Mouse (Mus musculus): ENCODE data around the gene Smbd1. TPM values are rescaled to one million over a fixed set of nuclear protein-coding genes. Genes with fewer than 3 reads are reported as not detected.

The Smbd1 gene
- polyA plus RNA-seq, 1 experiment: not detected

GRCm38 (mm10) chr16:32814539-32814938 lies 4.3 kb upstream of the Smbd1 start:
- H3K4me1 ChIP-seq (ENCODE audit: control insufficient read depth, insufficient read depth, low read length): peaks cover 14% of the 10 kb centered on the region; the same call in 1 of the 2 replicates
- no peak overlapping the region for H3K27ac ChIP-seq (ENCODE audit: insufficient read depth, low read depth, low read length)
- TF ChIP-seq CTCF (conservative IDR thresholded peaks at IDR 0.05; ENCODE audit: insufficient read depth, insufficient read length, low read depth, low read length) (no peak), POLR2A (IDR thresholded peaks at IDR 0.05; ENCODE audit: low read depth, low read length) (no peak)
- peak overlapping the region; percentile 46 for H3K4me3 ChIP-seq (ENCODE audit: insufficient read depth, low read depth, low read length)
- DNase-seq: peak; percentile 40
- no peaks in the 10 kb centered on the region for H3K36me3 ChIP-seq (ENCODE audit: control insufficient read depth, insufficient read depth, low read length)
- 17% methylated on average over 14 of the region's 14 CpGs for WGBS
- no peaks in the 10 kb centered on the region for H3K27me3 ChIP-seq (replicated peaks; ENCODE audit: control insufficient read depth, insufficient read depth, low read length)

GRCm38 (mm10) chr16:32813771-32814170 lies 3.5 kb upstream of the Smbd1 start:
- TF ChIP-seq CTCF (conservative IDR thresholded peaks at IDR 0.05; ENCODE audit: insufficient read depth, insufficient read length, low read depth, low read length) (no peak), POLR2A (IDR thresholded peaks at IDR 0.05; ENCODE audit: low read depth, low read length) (no peak)
- H3K4me3 ChIP-seq (ENCODE audit: insufficient read depth, low read depth, low read length): no peak overlapping the region
- H3K27me3 ChIP-seq (replicated peaks; ENCODE audit: control insufficient read depth, insufficient read depth, low read length): no peaks in the 10 kb centered on the region
- WGBS: 88% methylated on average over 3 of the region's 3 CpGs
- DNase-seq: no peak
- no peaks in the 10 kb centered on the region for H3K36me3 ChIP-seq (ENCODE audit: control insufficient read depth, insufficient read depth, low read length)
- H3K27ac ChIP-seq (ENCODE audit: insufficient read depth, low read depth, low read length): no peak overlapping the region
- peaks cover 14% of the 10 kb centered on the region; the same call in 1 of the 2 replicates for H3K4me1 ChIP-seq (ENCODE audit: control insufficient read depth, insufficient read depth, low read length)

DNA sequence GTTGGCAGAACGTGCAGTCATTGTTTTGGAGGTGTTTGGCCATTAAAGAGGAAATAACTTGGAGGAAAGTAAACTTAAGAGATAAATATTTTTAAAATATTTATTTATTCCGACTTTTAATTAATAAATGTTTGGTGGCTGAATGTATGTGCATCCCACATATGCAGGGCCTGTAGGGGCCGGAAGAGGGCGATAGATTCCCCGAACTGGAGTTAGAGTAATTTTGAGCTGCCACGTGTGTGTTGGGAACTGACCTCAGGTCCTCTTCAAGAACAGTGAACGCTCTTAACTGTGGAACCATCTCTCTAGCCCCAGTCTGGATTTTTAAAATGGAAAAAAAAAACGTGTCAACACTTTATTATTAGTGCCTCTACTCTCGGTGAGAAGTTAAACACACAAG lies 3.1 kb upstream of the Smbd1 start:
- Histone ChIP-seq H3K36me3 (ENCODE audit: control insufficient read depth, insufficient read depth, low read length) (no peaks in the 10 kb centered on the region), H3K4me1 (ENCODE audit: control insufficient read depth, insufficient read depth, low read length) (peaks cover 14% of the 10 kb centered on the region; the same call in 1 of the 2 replicates), H3K27ac (ENCODE audit: insufficient read depth, low read depth, low read length) (no peak overlapping the region), H3K4me3 (ENCODE audit: insufficient read depth, low read depth, low read length) (no peak overlapping the region), H3K27me3 (replicated peaks; ENCODE audit: control insufficient read depth, insufficient read depth, low read length) (no peaks in the 10 kb centered on the region)
- TF ChIP-seq CTCF (conservative IDR thresholded peaks at IDR 0.05; ENCODE audit: insufficient read depth, insufficient read length, low read depth, low read length) (no peak), POLR2A (IDR thresholded peaks at IDR 0.05; ENCODE audit: low read depth, low read length) (no peak)
- no peak for DNase-seq
- 53% methylated on average over 9 of the region's 9 CpGs for WGBS

DNA sequence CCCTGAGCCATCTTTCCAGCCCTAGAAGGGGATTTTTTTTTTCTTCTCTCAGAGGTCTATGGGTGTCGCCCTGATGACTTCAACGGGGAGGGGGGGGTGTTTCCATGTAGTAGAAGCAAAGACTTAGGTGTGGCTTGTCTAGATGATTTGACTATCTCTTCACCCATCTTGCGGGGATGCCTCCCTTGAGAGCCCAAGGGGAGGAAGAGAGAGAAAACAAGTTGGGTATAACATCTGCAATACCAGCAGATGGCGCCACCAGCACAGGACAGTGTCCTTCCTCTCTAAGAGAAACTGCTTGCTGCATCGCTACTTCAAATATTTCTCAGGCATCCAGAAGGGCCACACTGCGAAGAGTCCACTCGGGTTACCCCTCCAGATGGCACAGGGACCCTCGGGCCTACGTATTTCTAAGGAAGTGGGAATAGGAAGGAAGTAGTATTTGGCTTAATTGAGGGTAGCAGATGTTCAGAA lies 2.6 kb upstream of the Smbd1 start:
- WGBS: under 1% methylated on average over 9 of the region's 9 CpGs
- Histone ChIP-seq H3K27me3 (replicated peaks; ENCODE audit: control insufficient read depth, insufficient read depth, low read length) (no peaks in the 10 kb centered on the region), H3K27ac (ENCODE audit: insufficient read depth, low read depth, low read length) (no peak overlapping the region), H3K4me1 (ENCODE audit: control insufficient read depth, insufficient read depth, low read length) (peaks cover 14% of the 10 kb centered on the region; the same call in 1 of the 2 replicates), H3K4me3 (ENCODE audit: insufficient read depth, low read depth, low read length) (no peak overlapping the region), H3K36me3 (ENCODE audit: control insufficient read depth, insufficient read depth, low read length) (no peaks in the 10 kb centered on the region)
- peak; percentile 85 for DNase-seq
- TF ChIP-seq CTCF (conservative IDR thresholded peaks at IDR 0.05; ENCODE audit: insufficient read depth, insufficient read length, low read depth, low read length) (peak; percentile 97), POLR2A (IDR thresholded peaks at IDR 0.05; ENCODE audit: low read depth, low read length) (no peak)

GRCm38 (mm10) chr16:32807408-32808185 lies 2.7 kb downstream of the Smbd1 start:
- H3K4me3 ChIP-seq (ENCODE audit: insufficient read depth, low read depth, low read length): no peak overlapping the region
- no peak overlapping the region for H3K27ac ChIP-seq (ENCODE audit: insufficient read depth, low read depth, low read length)
- peak; percentile 50 for DNase-seq

GRCm38 (mm10) chr16:32805151-32805550 lies 5.1 kb downstream of the Smbd1 start:
- peaks cover 4% of the 10 kb centered on the region; the same call in 1 of the 2 replicates for H3K4me1 ChIP-seq (ENCODE audit: control insufficient read depth, insufficient read depth, low read length)
- no peak for TF ChIP-seq POLR2A (IDR thresholded peaks at IDR 0.05; ENCODE audit: low read depth, low read length)
- TF ChIP-seq CTCF (conservative IDR thresholded peaks at IDR 0.05; ENCODE audit: insufficient read depth, insufficient read length, low read depth, low read length): no peak
- H3K27me3 ChIP-seq (replicated peaks; ENCODE audit: control insufficient read depth, insufficient read depth, low read length): no peaks in the 10 kb centered on the region
- no peak overlapping the region for H3K27ac ChIP-seq (ENCODE audit: insufficient read depth, low read depth, low read length)
- 71% methylated on average over 7 of the region's 7 CpGs for WGBS
- no peak overlapping the region for H3K4me3 ChIP-seq (ENCODE audit: insufficient read depth, low read depth, low read length)
- DNase-seq: no peak
- no peaks in the 10 kb centered on the region for H3K36me3 ChIP-seq (ENCODE audit: control insufficient read depth, insufficient read depth, low read length)

More at GRCm38 (mm10) chr16:32807408-32808185, 2.7 kb downstream of the Smbd1 start:
- Histone ChIP-seq H3K4me1 (ENCODE audit: control insufficient read depth, insufficient read depth, low read length) (peaks cover 4% of the 10 kb centered on the region; the same call in 1 of the 2 replicates), H3K27me3 (replicated peaks; ENCODE audit: control insufficient read depth, insufficient read depth, low read length) (no peaks in the 10 kb centered on the region), H3K36me3 (ENCODE audit: control insufficient read depth, insufficient read depth, low read length) (no peaks in the 10 kb centered on the region)
- TF ChIP-seq POLR2A (IDR thresholded peaks at IDR 0.05; ENCODE audit: low read depth, low read length): no peak
- no peak; the same call in 1 of the 2 replicates for TF ChIP-seq CTCF (conservative IDR thresholded peaks at IDR 0.05; ENCODE audit: insufficient read depth, insufficient read length, low read depth, low read length)
- 75% methylated on average over 8 of the region's 8 CpGs for WGBS

DNA sequence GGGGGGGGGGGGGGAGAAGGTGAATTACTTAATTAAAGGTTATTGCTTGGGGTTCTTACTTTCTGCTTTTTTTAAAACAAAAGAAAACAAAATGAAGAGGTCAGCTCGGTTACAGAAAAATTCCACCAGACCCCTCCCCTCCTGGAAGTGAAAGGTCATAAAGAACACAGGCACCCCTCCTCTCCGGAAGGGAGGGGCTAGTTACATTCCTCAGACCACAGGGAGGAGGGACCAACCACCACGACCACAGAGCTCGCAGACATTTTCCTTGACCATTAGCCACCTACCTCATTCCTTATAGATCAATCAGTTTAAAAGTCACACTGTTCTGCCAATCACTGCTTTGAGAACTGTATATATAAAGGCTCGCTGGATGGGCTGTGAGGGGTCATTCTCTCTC lies 6.4 kb downstream of the Smbd1 start:
- no peak for DNase-seq
- Histone ChIP-seq H3K4me1 (ENCODE audit: control insufficient read depth, insufficient read depth, low read length) (peaks cover 4% of the 10 kb centered on the region; the same call in 1 of the 2 replicates), H3K4me3 (ENCODE audit: insufficient read depth, low read depth, low read length) (no peak overlapping the region), H3K36me3 (ENCODE audit: control insufficient read depth, insufficient read depth, low read length) (no peaks in the 10 kb centered on the region), H3K27ac (ENCODE audit: insufficient read depth, low read depth, low read length) (no peak overlapping the region), H3K27me3 (replicated peaks; ENCODE audit: control insufficient read depth, insufficient read depth, low read length) (no peaks in the 10 kb centered on the region)
- 36% methylated on average over 5 of the region's 5 CpGs for WGBS
- no peak for TF ChIP-seq POLR2A (IDR thresholded peaks at IDR 0.05; ENCODE audit: low read depth, low read length)
- TF ChIP-seq CTCF (conservative IDR thresholded peaks at IDR 0.05; ENCODE audit: insufficient read depth, insufficient read length, low read depth, low read length): no peak

All from kidney, adult 2 months (tissue).